Comparison of ENCODE assay signal across 30 mouse cellular contexts in the genomic region with DNA sequence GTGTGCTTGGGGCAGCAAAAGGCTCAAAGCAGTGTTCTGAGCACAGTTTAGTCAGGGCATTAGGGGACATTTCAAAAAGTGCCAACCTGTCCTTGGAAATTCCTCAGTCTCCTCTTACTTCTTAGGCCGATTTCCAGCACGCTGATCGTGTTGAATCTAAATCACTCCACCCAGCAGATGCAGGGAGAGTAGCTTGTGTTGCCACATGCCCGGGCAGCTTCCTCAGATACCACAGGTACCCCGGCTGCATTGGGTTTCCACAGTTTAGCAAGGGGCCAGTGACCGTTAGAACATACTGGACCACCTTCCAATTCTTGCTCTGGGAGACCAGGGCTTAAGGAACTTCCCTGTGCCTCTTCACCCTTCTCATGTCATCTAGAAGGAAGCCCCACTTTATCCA.
A peak's percentile ranks its signal among the peaks of the same experiment; 100 is the strongest.
DNase-seq lines count a peak whose midpoint lies in the region; ATAC-seq and TF ChIP-seq lines count a peak whose summit lies in the region.
"Had no signal": no experiment of that assay in that cellular context is flagged by ENCODE, and none has a peak within 500 bp of the region (broad histone marks: within the 10 kb centered on the region; RNA-seq: fewer than 3 reads in every experiment).

No protein-coding gene starts in this region.

- peaks cover 20% of the 10 kb centered on the region for H3K4me1 ChIP-seq in lung, embryonic 16.5 days (replicated peaks; ENCODE audit: control insufficient read depth, insufficient read depth, low read length)
- H3K4me1 ChIP-seq in limb, embryonic 10.5 days = peaks cover 65% of the 10 kb centered on the region
- no peaks in the 10 kb centered on the region for H3K4me1 ChIP-seq in stomach, postnatal 0 days (replicated peaks; ENCODE audit: control insufficient read depth, insufficient read depth)
- peaks cover 16% of the 10 kb centered on the region for H3K4me1 ChIP-seq in midbrain, embryonic 16.5 days (ENCODE audit: control insufficient read depth, insufficient read depth, low read length)
- H3K4me1 ChIP-seq in neural tube, embryonic 15.5 days = peaks cover 34% of the 10 kb centered on the region
- H3K4me1 ChIP-seq: liver, embryonic 15.5 days had no signal

- no peak overlapping the region for H3K9ac ChIP-seq in lung, embryonic 16.5 days (ENCODE audit: low read length)
- no peak overlapping the region for H3K9ac ChIP-seq in stomach, postnatal 0 days (ENCODE audit: low read length)
- H3K9ac ChIP-seq in midbrain, embryonic 16.5 days (ENCODE audit: low read depth, low read length) = no peak overlapping the region
- H3K9ac ChIP-seq in neural tube, embryonic 15.5 days (replicated peaks) = no peak overlapping the region
- H3K9ac ChIP-seq: embryonic facial prominence, embryonic 13.5 days; forebrain, embryonic 13.5 days; heart, embryonic 12.5 days; hindbrain, embryonic 13.5 days; liver, embryonic 15.5 days; midbrain, embryonic 13.5 days; neural tube, embryonic 12.5 days had no signal

- H3K27me3 ChIP-seq in lung, embryonic 16.5 days (ENCODE audit: control insufficient read depth, insufficient read depth, low read depth, low read length) = no peaks in the 10 kb centered on the region
- H3K27me3 ChIP-seq in limb, embryonic 10.5 days (ENCODE audit: low read depth, poor library complexity, severe bottlenecking) = no peaks in the 10 kb centered on the region
- H3K27me3 ChIP-seq in stomach, postnatal 0 days (ENCODE audit: control insufficient read depth, insufficient read depth, low read length) = no peaks in the 10 kb centered on the region
- H3K27me3 ChIP-seq in midbrain, embryonic 16.5 days (ENCODE audit: control insufficient read depth, insufficient read depth, low read depth, low read length) = no peaks in the 10 kb centered on the region
- H3K27me3 ChIP-seq in neural tube, embryonic 15.5 days (replicated peaks) = no peaks in the 10 kb centered on the region
- H3K27me3 ChIP-seq: embryonic facial prominence, embryonic 13.5 days; forebrain, embryonic 13.5 days; heart, embryonic 12.5 days; hindbrain, embryonic 13.5 days; liver, embryonic 15.5 days; neural tube, embryonic 12.5 days had no signal

- peak; percentile 41 for DNase-seq in gastrocnemius, adult 18-20 months (ENCODE audit: low spot score)
- DNase-seq in gastrocnemius, postnatal 14 days = no peak
- no peak for DNase-seq in lung, postnatal 14 days
- no peak for DNase-seq in limb, embryonic 10.5 days (ENCODE audit: low spot score)
- no peak for DNase-seq in stomach, postnatal 0 days (ENCODE audit: low spot score)
- DNase-seq: adrenal gland, postnatal 36 days; cerebellum, adult 11 months; cerebellum, postnatal 25 days; gastrocnemius, postnatal 10 days; heart, adult 18-20 months; heart, postnatal 36 days; kidney, postnatal 25 days; liver; retina, postnatal 1 day; right cerebral cortex, postnatal 25 days; thymus, adult 18-20 months; thymus, postnatal 36 days had no signal

- no peaks in the 10 kb centered on the region for H3K36me3 ChIP-seq in lung, embryonic 16.5 days (ENCODE audit: control insufficient read depth, insufficient read depth, low read length)
- peaks cover 82% of the 10 kb centered on the region for H3K36me3 ChIP-seq in limb, embryonic 10.5 days
- no peaks in the 10 kb centered on the region for H3K36me3 ChIP-seq in stomach, postnatal 0 days (ENCODE audit: control insufficient read depth, insufficient read depth, low read length)
- no peaks in the 10 kb centered on the region for H3K36me3 ChIP-seq in midbrain, embryonic 16.5 days (ENCODE audit: control insufficient read depth, insufficient read depth, low read length)
- no peaks in the 10 kb centered on the region for H3K36me3 ChIP-seq in neural tube, embryonic 15.5 days
- H3K36me3 ChIP-seq: hindbrain, embryonic 13.5 days; liver, embryonic 15.5 days; midbrain, embryonic 13.5 days had no signal

- H3K9me3 ChIP-seq in lung, embryonic 16.5 days (ENCODE audit: control insufficient read depth, low read length) = no peaks in the 10 kb centered on the region
- no peaks in the 10 kb centered on the region for H3K9me3 ChIP-seq in limb, embryonic 10.5 days (replicated peaks)
- H3K9me3 ChIP-seq in stomach, postnatal 0 days (ENCODE audit: control insufficient read depth, low read length) = no peaks in the 10 kb centered on the region
- H3K9me3 ChIP-seq in midbrain, embryonic 16.5 days (replicated peaks; ENCODE audit: control insufficient read depth, low read length, poor library complexity, severe bottlenecking) = no peaks in the 10 kb centered on the region
- H3K9me3 ChIP-seq in neural tube, embryonic 15.5 days (replicated peaks) = no peaks in the 10 kb centered on the region
- H3K9me3 ChIP-seq: embryonic facial prominence, embryonic 13.5 days; forebrain, embryonic 13.5 days; heart, embryonic 12.5 days; hindbrain, embryonic 13.5 days; liver, embryonic 15.5 days; megakaryocyte, embryonic 14.5 days; midbrain, embryonic 13.5 days; neural tube, embryonic 12.5 days had no signal

- H3K4me3 ChIP-seq in lung, embryonic 16.5 days (ENCODE audit: low read length) = no peak overlapping the region
- no peak overlapping the region for H3K4me3 ChIP-seq in limb, embryonic 10.5 days
- H3K4me3 ChIP-seq in stomach, postnatal 0 days (ENCODE audit: low read depth, low read length) = no peak overlapping the region
- H3K4me3 ChIP-seq in midbrain, embryonic 16.5 days (ENCODE audit: low read depth, low read length) = no peak overlapping the region
- H3K4me3 ChIP-seq in neural tube, embryonic 15.5 days (replicated peaks) = no peak overlapping the region
- H3K4me3 ChIP-seq: embryonic facial prominence, embryonic 13.5 days; forebrain, embryonic 13.5 days; heart, embryonic 12.5 days; hindbrain, embryonic 13.5 days; layer of hippocampus, adult 2 months; liver, embryonic 15.5 days; megakaryocyte, embryonic 14.5 days; midbrain, embryonic 13.5 days; neural tube, embryonic 12.5 days had no signal

- ATAC-seq in lung, embryonic 16.5 days (ENCODE audit: low read depth) = no peak
- ATAC-seq in stomach, postnatal 0 days (ENCODE audit: low FRiP score, low TSS enrichment) = no peak
- ATAC-seq in midbrain, embryonic 16.5 days = no peak
- no peak for ATAC-seq in neural tube, embryonic 15.5 days (ENCODE audit: low FRiP score)
- ATAC-seq: forebrain, embryonic 13.5 days; inflammation-experienced regulatory T-cells, adult 6 months; midbrain, embryonic 13.5 days had no signal

- H3K4me2 ChIP-seq in lung, embryonic 16.5 days (ENCODE audit: low read depth, low read length) = no peak overlapping the region
- H3K4me2 ChIP-seq in stomach, postnatal 0 days (replicated peaks; ENCODE audit: low read depth) = no peak overlapping the region
- no peak overlapping the region for H3K4me2 ChIP-seq in midbrain, embryonic 16.5 days (ENCODE audit: low read length)
- H3K4me2 ChIP-seq in neural tube, embryonic 15.5 days = no peak overlapping the region
- H3K4me2 ChIP-seq: embryonic facial prominence, embryonic 13.5 days; forebrain, embryonic 13.5 days; heart, embryonic 12.5 days; hindbrain, embryonic 13.5 days; liver, embryonic 15.5 days; midbrain, embryonic 13.5 days; neural tube, embryonic 12.5 days had no signal

- peak overlapping the region; percentile 64 for H3K27ac ChIP-seq in lung, embryonic 16.5 days (ENCODE audit: low read length)
- H3K27ac ChIP-seq in limb, embryonic 10.5 days = peak overlapping the region; percentile 44; the same call in 1 of the 2 replicates
- H3K27ac ChIP-seq in stomach, postnatal 0 days (replicated peaks) = peak overlapping the region; percentile 73
- no peak overlapping the region for H3K27ac ChIP-seq in midbrain, embryonic 16.5 days (ENCODE audit: low read length)
- H3K27ac ChIP-seq in neural tube, embryonic 15.5 days (replicated peaks) = no peak overlapping the region
- H3K27ac ChIP-seq: embryonic facial prominence, embryonic 13.5 days; forebrain, embryonic 13.5 days; hindbrain, embryonic 13.5 days; layer of hippocampus, adult 2 months; liver, embryonic 15.5 days; midbrain, embryonic 13.5 days; neural tube, embryonic 12.5 days had no signal

- TF ChIP-seq CTCF in stomach, postnatal 0 days (IDR thresholded peaks at IDR 0.05; ENCODE audit: low read depth) = no peak

- TF ChIP-seq EP300 in stomach, postnatal 0 days (optimal IDR thresholded peaks at IDR 0.05) = no peak

- 60% methylated on average over 6 of the region's 6 CpGs for WGBS in lung, embryonic 16.5 days
- WGBS in limb, embryonic 10.5 days = 85% methylated on average over 6 of the region's 6 CpGs
- 73% methylated on average over 6 of the region's 6 CpGs for WGBS in stomach, postnatal 0 days
- 69% methylated on average over 6 of the region's 6 CpGs for WGBS in midbrain, embryonic 16.5 days
- WGBS in neural tube, embryonic 15.5 days = 87% methylated on average over 6 of the region's 6 CpGs

- intact Hi-C loops in gastrocnemius, postnatal 14 days (cut with DNase I; ENCODE audit: low total_unique reads) = no loop called here

Comparison
In these comparisons a context has a peak if more than half of its experiments do, and no peak if none do; other contexts are left out.
1. H3K27ac ChIP-seq: peak in lung, embryonic 16.5 days (single experiment), limb, embryonic 10.5 days (single experiment) and stomach, postnatal 0 days (single experiment); none in midbrain, embryonic 16.5 days (single experiment) and neural tube, embryonic 15.5 days (single experiment).